Mouse (Mus musculus): ENCODE results near the gene Zfyve9. TPM values are rescaled to one million over a fixed set of nuclear protein-coding genes. Genes with fewer than 3 reads are reported as not detected.

Zfyve9 gene
- total and polyA plus RNA-seq, 3 experiments = 5.1 to 29.9 (median 25.2) TPM

DNA sequence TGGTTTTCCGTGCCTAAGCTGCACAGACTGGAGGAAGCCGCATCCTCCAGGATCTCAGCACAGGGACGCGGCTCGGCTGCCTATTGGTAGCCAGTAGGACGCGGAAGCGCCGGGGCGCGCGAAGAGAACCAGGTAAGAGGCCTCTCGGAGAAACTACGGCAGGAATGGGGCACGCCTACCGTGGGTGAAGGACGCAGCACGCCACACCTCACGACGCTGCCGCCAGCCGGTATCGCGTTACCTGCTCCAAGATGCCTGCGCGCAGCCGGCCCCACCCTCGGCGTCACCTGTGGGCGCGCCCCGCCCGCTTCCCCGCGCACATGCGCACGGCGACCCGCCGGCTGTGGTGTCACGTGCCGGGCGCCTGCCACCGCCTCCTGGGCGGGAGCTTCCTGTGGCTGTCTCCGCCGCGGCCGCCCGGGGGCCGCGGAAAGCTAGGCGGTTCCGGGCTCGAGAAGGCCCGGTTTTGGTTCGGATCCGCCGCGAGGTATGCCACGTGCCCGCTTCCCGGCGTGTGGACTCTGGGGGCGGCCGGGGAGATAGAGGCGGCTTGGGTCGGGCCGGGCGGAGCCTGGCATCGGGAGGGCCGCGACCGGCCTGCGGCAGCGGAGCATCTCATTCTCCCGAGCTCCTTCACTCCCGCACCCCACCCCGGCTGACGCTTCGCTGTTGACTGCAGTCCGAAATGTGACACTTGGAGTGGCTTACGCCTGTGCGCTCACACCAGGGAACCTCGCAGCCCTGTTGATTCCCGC is 160.8 kb downstream of the Zfyve9 start, which contains the start of gene Cc2d1b:
TSS of gene Cc2d1b (plus strand) at position 354 of the 755 bp plus-strand sequence.
- under 1% methylated on average over 82 of the region's 86 CpGs for WGBS

GRCm38 (mm10) chr4:108619165-108619564 is 161.4 kb downstream of the Zfyve9 start:
- DNase-seq = no peak
- Histone ChIP-seq H3K4me3 (peak overlapping the region; percentile 76), H3K79me2 (replicated peaks; ENCODE audit: control insufficient read depth, insufficient read depth, low read length) (no peaks in the 10 kb centered on the region), H3K9ac (ENCODE audit: low read depth, low read length) (peak overlapping the region; percentile 84), H3K27ac (peak overlapping the region; percentile 86), H3K27me3 (ENCODE audit: control insufficient read depth, insufficient read depth, low read length) (no peaks in the 10 kb centered on the region), H3K36me3 (ENCODE audit: control insufficient read depth, insufficient read depth, low read length) (no peaks in the 10 kb centered on the region), H3K4me1 (ENCODE audit: control insufficient read depth, insufficient read depth, low read length) (peaks cover 8% of the 10 kb centered on the region; the same call in 1 of the 2 replicates)
- TF ChIP-seq CTCF (IDR thresholded peaks at IDR 0.05) (no peak), POLR2A (IDR thresholded peaks at IDR 0.05; ENCODE audit: insufficient read depth, low read depth, low read length) (no peak), EP300 (IDR thresholded peaks at IDR 0.05; ENCODE audit: insufficient read depth, low read depth, low read length) (no peak)
- WGBS = 3% methylated on average over 10 of the region's 10 CpGs
- intact Hi-C loops (cut with DNase I) = loop anchor here (1.0 to 5.0 kb wide), 2 partner anchors 40 to 213 kb away; partner anchors contain the start of genes Btf3l4, Orc1, Prpf38a and Txndc12

More for the DNA sequence above, 160.8 kb downstream of the Zfyve9 start, which contains the start of gene Cc2d1b:
- H3K27ac ChIP-seq = peak within 1 kb of the TSS; percentile 86
- H3K9ac ChIP-seq (ENCODE audit: low read depth, low read length) = peak within 1 kb of the TSS; percentile 90
- H3K4me1 ChIP-seq (ENCODE audit: control insufficient read depth, insufficient read depth, low read length) = peaks cover 8% of the 10 kb centered on the region; the same call in 1 of the 2 replicates
- H3K79me2 ChIP-seq (replicated peaks; ENCODE audit: control insufficient read depth, insufficient read depth, low read length) = no peaks in the 10 kb centered on the region
- peak; percentile 93 to 95 for DNase-seq
- H3K36me3 ChIP-seq (ENCODE audit: control insufficient read depth, insufficient read depth, low read length) = no peaks in the 10 kb centered on the region
- TF ChIP-seq POLR2A (IDR thresholded peaks at IDR 0.05; ENCODE audit: insufficient read depth, low read depth, low read length) = peak; percentile 75
- peak; percentile 47 for TF ChIP-seq CTCF (IDR thresholded peaks at IDR 0.05)
- peak; percentile 61; the same call in 1 of the 2 replicates for TF ChIP-seq EP300 (IDR thresholded peaks at IDR 0.05; ENCODE audit: insufficient read depth, low read depth, low read length)
- intact Hi-C loops (cut with DNase I) = loop anchor here (1.0 to 5.0 kb wide), 3 partner anchors 40 to 282 kb away; partner anchors contain the start of genes Btf3l4, Orc1, Prpf38a and Txndc12
- no peaks in the 10 kb centered on the region for H3K27me3 ChIP-seq (ENCODE audit: control insufficient read depth, insufficient read depth, low read length)
- H3K4me3 ChIP-seq = peak within 1 kb of the TSS; percentile 76

GRCm38 (mm10) chr4:108618586-108618985 is 162.0 kb downstream of the Zfyve9 start:
- intact Hi-C loops (cut with DNase I) = loop anchor here (5.0 kb wide), 1 partner anchor 214 kb away; the partner anchor contains the start of genes Btf3l4 and Txndc12
- Histone ChIP-seq H3K27ac (no peak overlapping the region), H3K27me3 (ENCODE audit: control insufficient read depth, insufficient read depth, low read length) (no peaks in the 10 kb centered on the region), H3K79me2 (replicated peaks; ENCODE audit: control insufficient read depth, insufficient read depth, low read length) (no peaks in the 10 kb centered on the region), H3K4me3 (peak overlapping the region; percentile 76; the same call in 1 of the 2 replicates), H3K4me1 (ENCODE audit: control insufficient read depth, insufficient read depth, low read length) (peaks cover 8% of the 10 kb centered on the region; the same call in 1 of the 2 replicates), H3K9ac (ENCODE audit: low read depth, low read length) (no peak overlapping the region), H3K36me3 (ENCODE audit: control insufficient read depth, insufficient read depth, low read length) (no peaks in the 10 kb centered on the region)
- WGBS = 77% methylated on average over 4 of the region's 4 CpGs
- TF ChIP-seq POLR2A (IDR thresholded peaks at IDR 0.05; ENCODE audit: insufficient read depth, low read depth, low read length) (no peak), CTCF (IDR thresholded peaks at IDR 0.05) (no peak), EP300 (IDR thresholded peaks at IDR 0.05; ENCODE audit: insufficient read depth, low read depth, low read length) (no peak)
- DNase-seq = no peak

DNA sequence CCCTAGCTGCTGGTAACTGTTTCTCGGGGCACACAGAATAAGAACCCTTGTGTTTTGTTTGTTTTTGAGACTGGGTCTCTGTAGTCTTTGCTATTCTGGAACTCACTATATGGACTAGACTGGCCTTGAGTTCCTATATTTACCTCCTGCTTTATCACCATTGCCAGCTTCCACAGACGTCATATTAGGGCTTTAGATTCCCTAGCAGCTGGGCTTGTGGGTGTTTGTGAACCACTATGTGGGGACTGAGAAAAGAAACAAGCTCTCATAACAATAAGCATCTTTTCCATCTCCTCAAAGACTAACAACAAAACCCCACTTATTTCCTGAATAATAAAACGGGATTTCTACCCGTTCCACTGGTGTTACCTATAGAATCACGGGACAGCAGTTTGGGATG is 169.7 kb downstream of the Zfyve9 start:
- no peaks in the 10 kb centered on the region for H3K79me2 ChIP-seq (replicated peaks; ENCODE audit: control insufficient read depth, insufficient read depth, low read length)
- no peaks in the 10 kb centered on the region for H3K27me3 ChIP-seq (ENCODE audit: control insufficient read depth, insufficient read depth, low read length)
- no peak for TF ChIP-seq EP300 (IDR thresholded peaks at IDR 0.05; ENCODE audit: insufficient read depth, low read depth, low read length)
- no peak for TF ChIP-seq CTCF (IDR thresholded peaks at IDR 0.05)
- TF ChIP-seq POLR2A (IDR thresholded peaks at IDR 0.05; ENCODE audit: insufficient read depth, low read depth, low read length) = no peak
- H3K4me3 ChIP-seq = no peak overlapping the region
- 91% methylated on average over 5 of the region's 5 CpGs for WGBS
- no peak overlapping the region for H3K27ac ChIP-seq
- H3K36me3 ChIP-seq (ENCODE audit: control insufficient read depth, insufficient read depth, low read length) = no peaks in the 10 kb centered on the region
- intact Hi-C loops (cut with DNase I) = no loop called here
- H3K4me1 ChIP-seq (ENCODE audit: control insufficient read depth, insufficient read depth, low read length) = no peaks in the 10 kb centered on the region
- H3K9ac ChIP-seq (ENCODE audit: low read depth, low read length) = no peak overlapping the region
- DNase-seq = no peak

DNA sequence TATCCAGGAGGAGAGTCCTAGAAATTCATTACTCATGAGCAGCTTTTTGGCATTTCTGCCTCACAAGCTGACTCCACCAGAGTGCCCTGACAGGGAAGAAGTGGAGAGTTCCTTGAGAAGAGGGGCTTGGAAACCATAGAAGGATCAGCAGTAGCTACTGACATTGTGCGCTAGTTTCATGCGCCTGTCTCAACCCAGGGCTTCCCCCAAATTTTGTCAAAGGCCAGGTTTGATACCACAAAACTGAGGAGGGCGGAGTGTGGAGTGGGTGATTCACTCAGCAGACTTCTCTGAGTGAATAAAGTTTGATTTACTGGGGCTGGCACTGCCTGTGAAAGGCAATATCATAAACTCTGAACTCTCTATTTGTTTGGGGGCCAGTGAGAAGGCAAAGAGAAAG is 171.9 kb downstream of the Zfyve9 start:
- Histone ChIP-seq H3K27ac (no peak overlapping the region), H3K79me2 (replicated peaks; ENCODE audit: control insufficient read depth, insufficient read depth, low read length) (no peaks in the 10 kb centered on the region), H3K9ac (ENCODE audit: low read depth, low read length) (no peak overlapping the region), H3K4me1 (ENCODE audit: control insufficient read depth, insufficient read depth, low read length) (no peaks in the 10 kb centered on the region), H3K27me3 (ENCODE audit: control insufficient read depth, insufficient read depth, low read length) (no peaks in the 10 kb centered on the region), H3K36me3 (ENCODE audit: control insufficient read depth, insufficient read depth, low read length) (no peaks in the 10 kb centered on the region), H3K4me3 (no peak overlapping the region)
- TF ChIP-seq EP300 (IDR thresholded peaks at IDR 0.05; ENCODE audit: insufficient read depth, low read depth, low read length) (no peak), CTCF (IDR thresholded peaks at IDR 0.05) (no peak), POLR2A (IDR thresholded peaks at IDR 0.05; ENCODE audit: insufficient read depth, low read depth, low read length) (no peak)
- intact Hi-C loops (cut with DNase I) = no loop called here
- 93% methylated on average over 3 of the region's 3 CpGs for WGBS
- no peak for DNase-seq

DNA sequence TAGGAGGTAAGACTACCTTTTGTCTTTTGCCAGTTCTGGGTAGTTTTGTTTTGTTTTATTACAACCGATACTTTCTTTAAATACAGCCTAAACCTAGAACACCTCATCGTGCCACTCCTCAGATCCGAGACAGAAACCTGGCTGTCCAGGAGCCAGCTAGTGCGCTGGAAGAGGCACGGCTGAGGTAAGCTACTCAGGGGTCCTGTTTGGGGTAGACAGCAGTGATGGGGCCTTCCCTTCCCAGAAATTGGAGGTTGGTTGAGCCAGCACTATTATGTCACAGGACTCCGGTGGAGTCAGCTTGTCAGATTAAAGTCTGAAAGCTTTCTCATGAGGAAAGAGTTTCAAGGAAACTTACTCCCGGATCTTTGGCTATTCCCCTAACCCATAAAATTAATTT is 178.7 kb downstream of the Zfyve9 start:
- 95% methylated on average over 7 of the region's 7 CpGs for WGBS
- Histone ChIP-seq H3K79me2 (replicated peaks; ENCODE audit: control insufficient read depth, insufficient read depth, low read length) (no peaks in the 10 kb centered on the region), H3K36me3 (ENCODE audit: control insufficient read depth, insufficient read depth, low read length) (no peaks in the 10 kb centered on the region), H3K9ac (ENCODE audit: low read depth, low read length) (no peak overlapping the region), H3K27ac (no peak overlapping the region), H3K4me3 (no peak overlapping the region), H3K4me1 (ENCODE audit: control insufficient read depth, insufficient read depth, low read length) (no peaks in the 10 kb centered on the region), H3K27me3 (ENCODE audit: control insufficient read depth, insufficient read depth, low read length) (no peaks in the 10 kb centered on the region)
- TF ChIP-seq POLR2A (IDR thresholded peaks at IDR 0.05; ENCODE audit: insufficient read depth, low read depth, low read length) = no peak
- no peak for TF ChIP-seq CTCF (IDR thresholded peaks at IDR 0.05)
- no peak for TF ChIP-seq EP300 (IDR thresholded peaks at IDR 0.05; ENCODE audit: insufficient read depth, low read depth, low read length)
- intact Hi-C loops (cut with DNase I) = no loop called here
- no peak for DNase-seq
